ENCODE assay signal across 13 mouse cellular contexts in genomic region chr6:52609626-52610352, GRCm38 (mm10). TPM values are rescaled to one million over a fixed set of nuclear protein-coding genes. Genes with fewer than 3 reads are reported as not detected.
DNase-seq lines count a peak whose midpoint lies in the region; ATAC-seq and TF ChIP-seq lines count a peak whose summit lies in the region.
"Had no signal": no experiment of that assay in that cellular context is flagged by ENCODE, and none has a peak within 500 bp of the region (broad histone marks: within the 10 kb centered on the region; RNA-seq: fewer than 3 reads in every experiment).

No protein-coding gene starts in this region.

- no peak overlapping the region for H3K9ac ChIP-seq in heart, embryonic 16.5 days (ENCODE audit: low read length)
- H3K9ac ChIP-seq in intestine, embryonic 15.5 days = no peak overlapping the region
- no peak overlapping the region for H3K9ac ChIP-seq in stomach, embryonic 14.5 days (replicated peaks; ENCODE audit: low read depth, low read length)
- H3K9ac ChIP-seq in liver, postnatal 0 days (replicated peaks) = no peak overlapping the region
- H3K9ac ChIP-seq: hindbrain, embryonic 15.5 days had no signal

- H3K4me2 ChIP-seq in heart, embryonic 16.5 days (ENCODE audit: low read depth, low read length) = no peak overlapping the region
- no peak overlapping the region for H3K4me2 ChIP-seq in intestine, embryonic 15.5 days (replicated peaks)
- H3K4me2 ChIP-seq in stomach, embryonic 14.5 days (replicated peaks; ENCODE audit: low read depth, low read length) = no peak overlapping the region
- H3K4me2 ChIP-seq in liver, postnatal 0 days (ENCODE audit: low read depth, low read length) = no peak overlapping the region
- H3K4me2 ChIP-seq: hindbrain, embryonic 15.5 days had no signal

- H3K4me1 ChIP-seq in heart, embryonic 16.5 days (ENCODE audit: control insufficient read depth, insufficient read depth, low read length) = no peaks in the 10 kb centered on the region
- H3K4me1 ChIP-seq in intestine, embryonic 15.5 days (replicated peaks) = peaks cover 9% of the 10 kb centered on the region
- H3K4me1 ChIP-seq in stomach, embryonic 14.5 days (ENCODE audit: control insufficient read depth, insufficient read depth, low read length) = no peaks in the 10 kb centered on the region
- peaks cover 4% of the 10 kb centered on the region; the same call in 1 of the 2 replicates for H3K4me1 ChIP-seq in liver, postnatal 0 days (ENCODE audit: insufficient read depth)
- H3K4me1 ChIP-seq: hindbrain, embryonic 15.5 days; midbrain, embryonic 10.5 days had no signal

- no peaks in the 10 kb centered on the region for H3K9me3 ChIP-seq in heart, embryonic 16.5 days (replicated peaks; ENCODE audit: control insufficient read depth, low read length)
- H3K9me3 ChIP-seq in intestine, embryonic 15.5 days = no peaks in the 10 kb centered on the region
- H3K9me3 ChIP-seq in stomach, embryonic 14.5 days (ENCODE audit: control insufficient read depth, low read depth, low read length) = no peaks in the 10 kb centered on the region
- no peaks in the 10 kb centered on the region for H3K9me3 ChIP-seq in liver, postnatal 0 days (ENCODE audit: low read length)
- H3K9me3 ChIP-seq: hindbrain, embryonic 15.5 days; midbrain, embryonic 10.5 days had no signal

- H3K27me3 ChIP-seq in heart, embryonic 16.5 days (ENCODE audit: control insufficient read depth, insufficient read depth, low read length) = no peaks in the 10 kb centered on the region
- no peaks in the 10 kb centered on the region for H3K27me3 ChIP-seq in intestine, embryonic 15.5 days (replicated peaks)
- no peaks in the 10 kb centered on the region for H3K27me3 ChIP-seq in stomach, embryonic 14.5 days (ENCODE audit: control insufficient read depth, insufficient read depth, low read length)
- no peaks in the 10 kb centered on the region for H3K27me3 ChIP-seq in liver, postnatal 0 days (ENCODE audit: insufficient read depth, low read length)
- H3K27me3 ChIP-seq: hindbrain, embryonic 15.5 days had no signal

- no peak for TF ChIP-seq EP300 in liver, postnatal 0 days (IDR thresholded peaks at IDR 0.05; ENCODE audit: low read depth)

- TF ChIP-seq CTCF in liver, postnatal 0 days (IDR thresholded peaks at IDR 0.05; ENCODE audit: low read depth) = no peak

- WGBS in heart, embryonic 16.5 days = 51% methylated on average over 6 of the region's 6 CpGs
- WGBS in intestine, embryonic 15.5 days = 48% methylated on average over 6 of the region's 6 CpGs
- 56% methylated on average over 6 of the region's 6 CpGs for WGBS in stomach, embryonic 14.5 days
- 62% methylated on average over 6 of the region's 6 CpGs for WGBS in liver, postnatal 0 days (ENCODE audit: insufficient replicate concordance)

- H3K36me3 ChIP-seq in heart, embryonic 16.5 days (ENCODE audit: control insufficient read depth, insufficient read depth) = peaks cover 6% of the 10 kb centered on the region; the same call in 1 of the 2 replicates
- H3K36me3 ChIP-seq in intestine, embryonic 15.5 days = no peaks in the 10 kb centered on the region
- peaks cover 4% of the 10 kb centered on the region; the same call in 1 of the 2 replicates for H3K36me3 ChIP-seq in stomach, embryonic 14.5 days (ENCODE audit: control insufficient read depth, insufficient read depth, low read length)
- H3K36me3 ChIP-seq in liver, postnatal 0 days (replicated peaks; ENCODE audit: insufficient read depth, low read length) = no peaks in the 10 kb centered on the region; the same call in 1 of the 2 replicates
- H3K36me3 ChIP-seq: hindbrain, embryonic 15.5 days had no signal

- no peak overlapping the region for H3K4me3 ChIP-seq in heart, embryonic 16.5 days (ENCODE audit: low read length)
- H3K4me3 ChIP-seq in intestine, embryonic 15.5 days (replicated peaks) = no peak overlapping the region
- H3K4me3 ChIP-seq in stomach, embryonic 14.5 days (ENCODE audit: low read depth, low read length) = no peak overlapping the region
- H3K4me3 ChIP-seq in liver, postnatal 0 days (ENCODE audit: low read depth, low read length) = no peak overlapping the region
- H3K4me3 ChIP-seq: hindbrain, embryonic 15.5 days; midbrain, embryonic 10.5 days had no signal

- H3K27ac ChIP-seq in heart, embryonic 16.5 days (ENCODE audit: low read length) = peak overlapping the region; percentile 63; the same call in 1 of the 2 replicates
- H3K27ac ChIP-seq in intestine, embryonic 15.5 days = peak overlapping the region; percentile 10
- peak overlapping the region; percentile 82; the same call in 1 of the 2 replicates for H3K27ac ChIP-seq in stomach, embryonic 14.5 days (ENCODE audit: low read length)
- H3K27ac ChIP-seq in liver, postnatal 0 days (ENCODE audit: low read depth) = no peak overlapping the region
- H3K27ac ChIP-seq: hindbrain, embryonic 15.5 days; midbrain, embryonic 10.5 days had no signal

- ATAC-seq in heart, embryonic 16.5 days (replicated peaks; ENCODE audit: extremely low read depth, insufficient read depth, low FRiP score) = no peak; the same call in 1 of the 2 replicates
- ATAC-seq in intestine, embryonic 15.5 days = peak; percentile 89
- peak; percentile 75 for ATAC-seq in stomach, embryonic 14.5 days (ENCODE audit: insufficient number of reproducible peaks, insufficient read depth, low FRiP score, low read depth)
- ATAC-seq in liver, postnatal 0 days = no peak
- ATAC-seq: forebrain, embryonic 14.5 days had no signal

- DNase-seq in heart, postnatal 4 days = no peak
- peak; percentile 35 to 59 for DNase-seq in kidney, postnatal 25 days
- DNase-seq in neural tube, embryonic 10.5 days (ENCODE audit: extremely low spot score, low spot score) = no peak
- DNase-seq in liver, postnatal 0 days = no peak
- DNase-seq in layer of hippocampus, postnatal 25 days (ENCODE audit: extremely low spot score in 1 of 2, low spot score in 1 of 2) = no peak
- DNase-seq: adrenal gland, adult 2 months; cerebellum, adult 9-10 months had no signal

RNA-seq across cellular contexts. Expression of gene Hibadh, which starts 30.4 kb away (rescaled TPM):
- 185 and 203 TPM in 2 replicates for polyA plus RNA-seq in heart, embryonic 16.5 days (2015; fragmentation: Nextera tagmentation; extraction: Ambion mirVana)
- 100 to 1,000 TPM; 126 to 131 TPM for total RNA-seq in heart, postnatal 4 days (2021)
- 135 and 137 TPM in 2 replicates for polyA plus RNA-seq in intestine, embryonic 15.5 days (2015; fragmentation: Nextera tagmentation; extraction: Ambion mirVana)
- polyA plus RNA-seq in stomach, embryonic 14.5 days (2014; fragmentation: Nextera tagmentation; extraction: Ambion mirVana) = 60.9 and 61.8 TPM in 2 replicates
- polyA plus RNA-seq in liver, postnatal 0 days (2015; fragmentation: Nextera tagmentation; extraction: Ambion mirVana) = 110 and 117 TPM in 2 replicates
- 10 to 100 TPM; 42.1 to 45.7 TPM for total RNA-seq in layer of hippocampus, postnatal 25 days (2021)

Comparison
In these comparisons a context has a peak if more than half of its experiments do, and no peak if none do; other contexts are left out.
1. ATAC-seq: peak in intestine, embryonic 15.5 days (single experiment) and stomach, embryonic 14.5 days (single experiment); none in heart, embryonic 16.5 days (single experiment) and liver, postnatal 0 days (single experiment).
2. DNase-seq: peak in kidney, postnatal 25 days (2 of 2); none in heart, postnatal 4 days (single experiment), neural tube, embryonic 10.5 days (single experiment), liver, postnatal 0 days (single experiment) and layer of hippocampus, postnatal 25 days (0 of 2).